Mouse (Mus musculus) layer of hippocampus, postnatal 25 days (tissue): ENCODE results near the gene Lgi1. TPM values are rescaled to one million over a fixed set of nuclear protein-coding genes. Genes with fewer than 3 reads are reported as not detected.

ENCODE experiments used
- DNase-seq, 2 experiments: peaks; one replicate each; pipeline ENCODE4 v3.0.0; 2022; ENCODE audit warnings: mixed read lengths in 2 of 2, low spot score in 1 of 2; ENCODE audit errors: extremely low spot score in 1 of 2
- total RNA-seq, 2 experiments: library from RNA; stranded (reverse); gene quantifications; 2 replicates each; pipeline ENCODE4 v1.2.3; 2021

Lgi1 gene
- total RNA-seq, 2 experiments from 2014 or later, result 181 to 207 TPM

- DNase-seq, result no peak
These were observed 4.0 kb upstream of the Lgi1 start for GRCm38 (mm10) chr19:38260346-38260745.

GRCm38 (mm10) chr19:38261351-38261750 is 3.0 kb upstream of the Lgi1 start:
- no peak for DNase-seq

GRCm38 (mm10) chr19:38263829-38264504 is 369 bp upstream of the Lgi1 start:
- DNase-seq, result peak; percentile 59 to 60

- no peak for DNase-seq
These were observed 1.4 kb downstream of the Lgi1 start for GRCm38 (mm10) chr19:38265767-38266166.

- DNase-seq, result no peak
These were observed 3.1 kb downstream of the Lgi1 start for GRCm38 (mm10) chr19:38267469-38267868.

GRCm38 (mm10) chr19:38271071-38271470 is 6.7 kb downstream of the Lgi1 start:
- no peak for DNase-seq

GRCm38 (mm10) chr19:38273820-38274219 is 9.5 kb downstream of the Lgi1 start:
- DNase-seq, result no peak

- no peak for DNase-seq
These were observed 10.5 kb downstream of the Lgi1 start for GRCm38 (mm10) chr19:38274747-38275421.

- no peak for DNase-seq
These were observed 11.9 kb downstream of the Lgi1 start for GRCm38 (mm10) chr19:38276226-38276625.

GRCm38 (mm10) chr19:38280242-38280641 is 15.9 kb downstream of the Lgi1 start:
- no peak for DNase-seq

- no peak for DNase-seq
These were observed 18.1 kb downstream of the Lgi1 start for GRCm38 (mm10) chr19:38282407-38282806.

GRCm38 (mm10) chr19:38288556-38288955 is 24.2 kb downstream of the Lgi1 start:
- no peak for DNase-seq

GRCm38 (mm10) chr19:38291432-38291831 is 27.1 kb downstream of the Lgi1 start:
- DNase-seq, result no peak

- DNase-seq, result no peak
These were observed 33.8 kb downstream of the Lgi1 start for GRCm38 (mm10) chr19:38298018-38298626.

GRCm38 (mm10) chr19:38308116-38308515 is 43.8 kb downstream of the Lgi1 start:
- no peak for DNase-seq

GRCm38 (mm10) chr19:38315099-38315498 is 50.8 kb downstream of the Lgi1 start:
- no peak for DNase-seq

GRCm38 (mm10) chr19:38316602-38317313 is 52.4 kb downstream of the Lgi1 start:
- no peak for DNase-seq

- DNase-seq, result no peak
These were observed 54.0 kb downstream of the Lgi1 start for GRCm38 (mm10) chr19:38318308-38318707.

- no peak for DNase-seq
These were observed 54.8 kb downstream of the Lgi1 start for GRCm38 (mm10) chr19:38319168-38319567.

GRCm38 (mm10) chr19:38320651-38321188 is 56.4 kb downstream of the Lgi1 start:
- no peak for DNase-seq

- DNase-seq, result no peak
These were observed 59.4 kb downstream of the Lgi1 start for GRCm38 (mm10) chr19:38323726-38324125.
